Mouse (Mus musculus): ENCODE data around the gene Hpcal1.

DNA sequence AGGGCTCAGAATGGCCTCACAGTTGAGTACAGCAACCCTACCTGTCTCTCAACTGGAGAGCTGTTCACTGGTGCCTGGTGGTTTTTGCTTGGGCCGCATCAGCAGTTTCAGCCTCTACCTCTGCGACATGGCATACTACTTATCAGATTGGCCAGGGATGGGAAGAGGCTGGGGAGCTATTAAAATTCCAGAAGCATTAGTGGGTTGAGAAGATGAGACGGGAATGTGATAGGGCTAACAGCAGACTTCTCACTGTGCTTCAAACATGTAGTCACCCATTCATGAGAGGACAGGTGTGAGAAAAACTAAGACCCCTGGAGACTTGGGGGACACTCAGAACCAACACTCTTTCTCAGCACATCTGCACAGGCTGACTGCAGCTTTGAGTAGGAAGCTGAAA, 59.1 kb downstream of the Hpcal1 start:
- TF ChIP-seq CTCF (IDR thresholded peaks at IDR 0.05; ENCODE audit: extremely low read depth, insufficient read length, insufficient replicate concordance, low read depth, low read length) = no peak
- TF ChIP-seq POLR2A (IDR thresholded peaks at IDR 0.05; ENCODE audit: low read depth, low read length) = no peak
